Mouse (Mus musculus): ENCODE measurements around the gene Itgav.
A peak's percentile ranks its signal among the peaks of the same experiment; 100 is the strongest.

Gene Itgav

DNA sequence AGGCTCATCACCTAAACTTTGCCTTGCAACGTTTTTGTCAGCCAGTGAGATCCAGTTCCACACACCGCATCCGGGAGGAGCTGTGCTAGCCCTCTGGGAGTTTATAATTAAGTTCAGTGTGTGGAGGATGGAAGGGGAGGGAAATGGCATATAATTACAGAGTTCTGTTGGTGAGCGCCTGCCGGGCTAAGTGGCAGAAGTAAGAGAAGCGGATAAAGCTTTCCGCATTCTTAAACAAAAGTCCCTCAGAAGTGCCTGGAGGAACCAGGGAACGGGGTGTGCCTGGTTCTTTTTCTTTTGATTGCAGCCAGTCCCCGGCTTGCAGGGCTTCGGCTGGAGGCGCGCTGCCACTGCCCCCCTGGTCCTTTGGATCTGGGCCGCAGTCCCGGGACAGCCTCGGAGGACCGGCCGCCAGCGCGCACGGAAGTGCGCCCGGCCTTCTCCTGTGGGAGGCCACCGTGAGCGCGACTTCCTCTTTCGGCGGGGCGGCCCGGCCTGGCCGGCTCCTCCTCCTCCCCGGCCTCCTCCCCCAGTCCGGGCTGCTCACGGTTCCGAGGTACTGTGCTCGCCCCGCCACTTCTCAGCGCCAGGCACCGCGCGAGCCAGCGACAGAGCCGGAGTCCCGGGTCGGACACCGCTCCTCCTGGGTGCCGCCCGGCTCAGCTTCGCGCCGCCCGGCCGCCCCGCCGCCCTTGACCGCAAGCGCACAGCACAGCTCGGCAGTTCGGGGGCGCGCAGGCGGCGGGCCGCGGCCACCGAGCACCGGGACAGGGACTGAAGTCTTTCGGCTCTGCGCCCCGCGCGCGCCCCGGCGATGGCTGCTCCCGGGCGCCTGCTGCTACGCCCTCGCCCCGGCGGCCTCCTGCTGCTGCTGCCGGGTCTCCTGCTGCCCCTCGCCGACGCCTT is at the start of gene Itgav:
Gene Itgav, plus strand, starts transcription at position 477 of the 906 bp plus-strand sequence.
- Histone ChIP-seq H3K36me3 (ENCODE audit: control insufficient read depth, insufficient read depth, low read length, poor library complexity, severe bottlenecking) (no peaks in the 10 kb centered on the region), H3K27me3 (ENCODE audit: control insufficient read depth, insufficient read depth, low read length, poor library complexity, severe bottlenecking) (no peaks in the 10 kb centered on the region)
- peak; percentile 89 for DNase-seq (ENCODE audit: low read depth, low spot score)

DNA sequence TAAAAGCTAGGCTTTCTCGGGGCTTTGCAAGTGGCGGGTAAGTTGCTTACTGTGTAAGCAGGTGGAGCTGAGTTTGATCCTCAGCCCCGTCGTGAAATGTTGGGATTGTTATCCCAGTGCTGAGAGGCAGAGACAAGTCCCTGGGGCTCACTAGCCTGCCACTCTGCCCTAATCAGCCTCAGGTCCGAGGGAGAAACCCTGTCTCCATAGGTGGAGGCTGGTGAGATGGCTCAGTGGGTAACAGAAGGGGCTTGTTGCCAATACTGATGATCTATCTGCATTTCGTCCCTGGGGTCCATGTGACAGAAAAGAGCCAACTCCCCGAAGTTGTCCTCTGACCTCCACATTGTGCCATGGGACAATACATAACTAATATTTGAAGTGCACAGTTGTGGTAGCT is 49.8 kb upstream of the Itgav start:
- H3K27me3 ChIP-seq (ENCODE audit: control insufficient read depth, insufficient read depth, low read length, poor library complexity, severe bottlenecking) = no peaks in the 10 kb centered on the region
- H3K36me3 ChIP-seq (ENCODE audit: control insufficient read depth, insufficient read depth, low read length, poor library complexity, severe bottlenecking) = no peaks in the 10 kb centered on the region; the same call in 1 of the 2 replicates
- DNase-seq (ENCODE audit: low read depth, low spot score) = no peak

- no peaks in the 10 kb centered on the region for H3K27me3 ChIP-seq (ENCODE audit: control insufficient read depth, insufficient read depth, low read length, poor library complexity, severe bottlenecking)
- no peaks in the 10 kb centered on the region; the same call in 1 of the 2 replicates for H3K36me3 ChIP-seq (ENCODE audit: control insufficient read depth, insufficient read depth, low read length, poor library complexity, severe bottlenecking)
- no peak for DNase-seq (ENCODE audit: low read depth, low spot score)
Observed at GRCm38 (mm10) chr2:83674896-83675295, 49.3 kb upstream of the Itgav start.

- no peaks in the 10 kb centered on the region; the same call in 1 of the 2 replicates for H3K36me3 ChIP-seq (ENCODE audit: control insufficient read depth, insufficient read depth, low read length, poor library complexity, severe bottlenecking)
- DNase-seq (ENCODE audit: low read depth, low spot score) = no peak
- H3K27me3 ChIP-seq (ENCODE audit: control insufficient read depth, insufficient read depth, low read length, poor library complexity, severe bottlenecking) = no peaks in the 10 kb centered on the region
Observed at GRCm38 (mm10) chr2:83675681-83676080, 48.5 kb upstream of the Itgav start.

DNA sequence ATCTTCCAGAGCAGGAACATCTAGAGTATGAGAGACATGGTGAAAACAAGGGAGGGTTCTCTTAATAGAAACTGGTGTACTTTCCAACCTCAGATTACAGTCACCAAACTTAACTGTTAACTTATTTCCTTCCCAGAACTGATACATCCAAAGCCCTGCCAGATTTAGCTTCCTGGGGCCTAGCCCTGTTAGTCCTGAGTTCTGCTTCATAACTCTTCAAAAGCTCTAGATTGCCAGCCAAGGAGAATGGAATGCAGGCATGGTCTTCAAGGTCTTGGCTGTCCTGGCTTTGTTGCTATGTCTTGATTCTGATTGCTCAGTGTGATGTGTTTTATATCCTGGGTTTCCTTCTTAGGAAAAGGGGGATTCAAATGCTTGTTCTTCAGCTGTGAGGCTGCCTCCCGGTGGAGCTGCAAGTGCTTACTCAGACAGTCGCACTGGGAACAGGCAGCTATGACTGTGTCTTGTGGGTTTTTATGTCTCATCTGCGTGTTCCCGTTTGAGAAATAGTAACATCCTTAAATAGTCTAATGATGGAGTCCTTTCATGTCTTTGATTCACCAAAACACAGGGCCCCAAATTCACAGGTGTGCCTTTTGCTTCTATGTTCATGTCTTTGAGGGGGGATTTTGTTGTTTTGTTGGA is 47.8 kb upstream of the Itgav start:
- no peak for DNase-seq (ENCODE audit: low read depth, low spot score)
- Histone ChIP-seq H3K36me3 (ENCODE audit: control insufficient read depth, insufficient read depth, low read length, poor library complexity, severe bottlenecking) (no peaks in the 10 kb centered on the region; the same call in 1 of the 2 replicates), H3K27me3 (ENCODE audit: control insufficient read depth, insufficient read depth, low read length, poor library complexity, severe bottlenecking) (no peaks in the 10 kb centered on the region)

DNA sequence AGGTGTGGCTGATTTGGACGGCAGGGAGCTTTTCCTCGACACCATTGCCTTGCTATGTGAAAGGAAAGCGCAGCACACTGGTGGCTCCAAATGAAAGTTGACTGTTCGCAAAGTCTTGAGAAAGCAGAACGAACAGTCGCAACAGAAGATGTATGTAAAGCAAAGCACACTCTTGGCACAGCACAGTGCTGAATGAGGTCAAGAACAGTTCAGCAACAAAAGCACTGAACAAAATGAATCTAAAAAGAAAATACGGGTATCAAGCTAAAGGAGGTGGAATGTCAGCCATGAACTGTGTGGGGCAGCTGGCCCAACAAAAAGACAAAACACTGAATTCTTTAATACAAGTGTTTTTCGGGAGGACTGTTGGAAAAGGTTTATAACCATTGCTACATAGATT is 42.9 kb upstream of the Itgav start:
- DNase-seq (ENCODE audit: low read depth, low spot score) = no peak
- H3K36me3 ChIP-seq (ENCODE audit: control insufficient read depth, insufficient read depth, low read length, poor library complexity, severe bottlenecking) = no peaks in the 10 kb centered on the region
- H3K27me3 ChIP-seq (ENCODE audit: control insufficient read depth, insufficient read depth, low read length, poor library complexity, severe bottlenecking) = no peaks in the 10 kb centered on the region

DNA sequence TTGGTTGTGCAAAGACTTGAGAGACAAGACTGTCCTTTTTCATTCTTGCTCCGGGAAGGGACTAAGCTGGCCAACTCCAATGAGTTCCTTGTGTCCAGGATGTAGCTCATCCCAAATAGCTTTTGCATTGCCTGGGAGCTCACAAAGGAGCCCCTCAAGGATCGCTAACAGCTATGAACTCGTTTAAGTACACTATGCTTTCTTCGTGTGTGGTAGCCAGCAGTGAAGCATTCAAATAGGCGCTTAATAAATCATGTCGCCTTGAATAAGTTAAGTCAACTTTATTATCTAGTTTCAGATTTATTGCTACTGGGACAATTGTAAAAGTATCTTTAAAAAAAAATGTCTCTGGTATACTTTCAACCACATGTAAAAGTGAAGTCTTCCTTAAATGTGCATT is 42.4 kb upstream of the Itgav start:
- no peaks in the 10 kb centered on the region for H3K27me3 ChIP-seq (ENCODE audit: control insufficient read depth, insufficient read depth, low read length, poor library complexity, severe bottlenecking)
- no peak for DNase-seq (ENCODE audit: low read depth, low spot score)
- no peaks in the 10 kb centered on the region for H3K36me3 ChIP-seq (ENCODE audit: control insufficient read depth, insufficient read depth, low read length, poor library complexity, severe bottlenecking)

DNA sequence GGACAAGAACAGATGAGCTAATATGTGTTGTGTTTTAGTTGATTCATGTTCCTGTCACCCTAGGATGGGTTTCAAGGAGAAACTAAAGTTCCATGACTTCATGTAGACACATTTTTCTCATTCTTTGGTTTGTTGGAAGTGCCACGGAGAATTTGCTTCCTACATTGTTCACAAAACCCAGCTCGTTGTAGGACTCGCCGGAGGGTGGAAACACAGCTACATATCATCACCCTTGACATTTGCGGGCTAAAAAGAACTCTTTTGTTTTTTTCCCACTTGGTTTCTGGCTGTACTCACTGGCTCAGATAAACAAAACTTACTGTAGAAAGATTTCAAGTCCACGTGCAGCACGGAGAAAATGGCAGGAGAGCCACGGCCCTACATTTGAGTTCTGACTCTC is 41.9 kb upstream of the Itgav start:
- H3K36me3 ChIP-seq (ENCODE audit: control insufficient read depth, insufficient read depth, low read length, poor library complexity, severe bottlenecking) = no peaks in the 10 kb centered on the region
- H3K27me3 ChIP-seq (ENCODE audit: control insufficient read depth, insufficient read depth, low read length, poor library complexity, severe bottlenecking) = no peaks in the 10 kb centered on the region
- no peak for DNase-seq (ENCODE audit: low read depth, low spot score)

DNA sequence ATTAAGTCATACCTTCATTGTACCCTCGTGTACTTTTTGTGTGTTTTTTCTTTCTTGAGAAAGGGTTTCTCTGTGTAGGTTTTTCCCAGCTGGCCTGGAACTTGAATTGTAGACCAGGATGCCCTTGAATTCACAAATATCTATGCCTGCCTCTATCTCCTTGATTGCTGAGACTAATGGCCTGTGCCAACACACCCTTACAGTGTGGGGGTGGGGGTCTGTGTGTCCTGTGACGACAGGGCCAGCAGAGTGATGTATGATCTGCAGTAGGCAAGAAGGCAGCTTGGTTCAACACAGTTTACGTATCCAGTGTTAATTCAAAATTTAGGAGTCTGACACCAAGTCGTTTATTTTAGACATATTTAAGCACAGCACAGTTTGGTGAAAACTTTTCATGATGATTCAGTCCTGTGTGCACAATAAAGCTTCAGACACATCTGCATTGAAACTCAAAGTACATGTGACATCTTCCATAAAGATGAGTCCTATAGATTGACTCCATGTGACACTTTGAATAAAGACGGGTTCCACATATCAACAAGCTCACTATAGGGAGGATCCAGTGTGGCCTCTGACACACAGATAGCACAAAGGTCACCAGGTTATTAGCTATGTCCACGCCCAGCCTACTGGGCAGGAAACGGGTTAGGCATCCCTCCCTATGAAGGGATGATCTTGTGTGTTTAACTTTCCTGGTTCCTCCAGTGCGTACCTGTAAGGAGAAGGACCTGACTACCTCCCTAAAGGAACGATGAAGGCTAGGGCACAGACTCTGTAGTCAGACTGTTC is 40.3 kb upstream of the Itgav start:
- Histone ChIP-seq H3K27me3 (ENCODE audit: control insufficient read depth, insufficient read depth, low read length, poor library complexity, severe bottlenecking) (no peaks in the 10 kb centered on the region), H3K36me3 (ENCODE audit: control insufficient read depth, insufficient read depth, low read length, poor library complexity, severe bottlenecking) (no peaks in the 10 kb centered on the region)
- no peak for DNase-seq (ENCODE audit: low read depth, low spot score)

DNA sequence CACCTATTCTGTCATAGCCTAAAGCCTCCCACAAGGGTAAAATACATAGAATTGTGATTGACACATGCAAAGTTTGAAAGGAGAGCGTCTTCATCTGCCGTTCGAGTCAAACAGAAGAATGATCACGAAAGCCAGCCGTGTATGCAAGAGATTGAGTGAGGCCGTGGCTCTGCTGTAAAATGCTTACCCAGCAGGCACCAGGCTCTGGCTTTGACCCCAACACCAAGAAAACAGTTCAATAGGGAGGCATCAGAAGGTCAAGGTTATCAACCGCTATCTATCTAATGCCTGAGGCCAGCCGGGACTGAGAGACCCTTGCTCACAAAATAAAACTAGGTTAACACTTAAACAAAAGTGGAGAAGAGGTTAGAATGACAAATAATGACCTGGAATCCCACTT is 39.5 kb upstream of the Itgav start:
- no peak for DNase-seq (ENCODE audit: low read depth, low spot score)
- H3K27me3 ChIP-seq (ENCODE audit: control insufficient read depth, insufficient read depth, low read length, poor library complexity, severe bottlenecking) = no peaks in the 10 kb centered on the region
- no peaks in the 10 kb centered on the region for H3K36me3 ChIP-seq (ENCODE audit: control insufficient read depth, insufficient read depth, low read length, poor library complexity, severe bottlenecking)

- H3K27me3 ChIP-seq (ENCODE audit: control insufficient read depth, insufficient read depth, low read length, poor library complexity, severe bottlenecking) = no peaks in the 10 kb centered on the region; the same call in 1 of the 2 replicates
- no peaks in the 10 kb centered on the region for H3K36me3 ChIP-seq (ENCODE audit: control insufficient read depth, insufficient read depth, low read length, poor library complexity, severe bottlenecking)
- DNase-seq (ENCODE audit: low read depth, low spot score) = no peak
Observed at GRCm38 (mm10) chr2:83690372-83690771, 33.8 kb upstream of the Itgav start.

- no peaks in the 10 kb centered on the region; the same call in 1 of the 2 replicates for H3K27me3 ChIP-seq (ENCODE audit: control insufficient read depth, insufficient read depth, low read length, poor library complexity, severe bottlenecking)
- no peak for DNase-seq (ENCODE audit: low read depth, low spot score)
- no peaks in the 10 kb centered on the region for H3K36me3 ChIP-seq (ENCODE audit: control insufficient read depth, insufficient read depth, low read length, poor library complexity, severe bottlenecking)
Observed at GRCm38 (mm10) chr2:83692651-83693545, 31.3 kb upstream of the Itgav start.

DNA sequence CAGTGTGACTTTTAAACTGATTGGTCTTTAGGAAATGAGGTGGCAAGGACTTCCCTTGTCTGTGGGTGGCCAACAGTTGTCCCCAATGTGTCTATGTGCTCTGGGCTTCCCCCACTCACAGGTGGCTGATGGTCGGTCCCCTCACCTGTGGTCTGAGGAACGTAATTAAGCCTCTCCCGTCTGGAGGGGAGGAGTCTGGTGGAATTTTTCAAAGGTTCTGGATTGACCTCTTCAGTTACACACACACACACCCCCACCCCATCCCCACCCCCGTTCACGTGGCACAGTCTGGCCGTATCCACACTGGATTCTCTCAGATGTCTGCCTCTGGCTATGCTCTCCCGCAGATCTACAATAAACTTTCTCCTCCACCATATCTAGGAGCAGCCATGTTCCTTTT is 30.1 kb upstream of the Itgav start:
- Histone ChIP-seq H3K27me3 (ENCODE audit: control insufficient read depth, insufficient read depth, low read length, poor library complexity, severe bottlenecking) (no peaks in the 10 kb centered on the region; the same call in 1 of the 2 replicates), H3K36me3 (ENCODE audit: control insufficient read depth, insufficient read depth, low read length, poor library complexity, severe bottlenecking) (no peaks in the 10 kb centered on the region)
- no peak for DNase-seq (ENCODE audit: low read depth, low spot score)
